Mouse (Mus musculus) heart, embryonic 12.5 days (tissue): ENCODE measurements around the gene Limd1. TPM values are rescaled to one million over a fixed set of nuclear protein-coding genes. Genes with fewer than 3 reads are reported as not detected.

ENCODE experiments used
- ATAC-seq: fragments of 200-750 bp; cut with Nextera tagmentation; 2 replicates; pipeline ENCODE4 v1.8.0; 2017; ENCODE audit warnings: moderate TSS enrichment, moderate library complexity; ENCODE audit not compliant: insufficient number of reproducible peaks, low FRiP score
- H3K27ac ChIP-seq: fragments of 300-500 bp; sonication (generic); 2 replicates; pipeline ENCODE4 v1.5.1; 2016; ENCODE audit warnings: mild to moderate bottlenecking, moderate library complexity; ENCODE audit not compliant: poor library complexity, severe bottlenecking
- H3K27me3 ChIP-seq: fragments of 300-500 bp; sonication (generic); replicated peaks from 2 replicates; pipeline ENCODE4 v1.6.1; 2016; ENCODE audit warnings: mild to moderate bottlenecking, moderate library complexity
- H3K36me3 ChIP-seq: fragments of 300-500 bp; sonication (generic); 2 replicates; pipeline ENCODE4 v1.6.1; 2016; ENCODE audit warnings: mild to moderate bottlenecking, moderate library complexity
- H3K4me1 ChIP-seq: fragments of 300-500 bp; sonication (generic); replicated peaks from 2 replicates; pipeline ENCODE4 v1.6.1; 2016; ENCODE audit warnings: mild to moderate bottlenecking
- H3K4me2 ChIP-seq: fragments of 300-500 bp; sonication (generic); 2 replicates; pipeline ENCODE4 v1.6.1; 2016; ENCODE audit warnings: mild to moderate bottlenecking, moderate library complexity
- H3K4me3 ChIP-seq: fragments of 300-500 bp; sonication (generic); 2 replicates; pipeline ENCODE4 v1.5.1; 2016; ENCODE audit warnings: mild to moderate bottlenecking
- H3K9ac ChIP-seq: fragments of 300-500 bp; sonication (generic); 2 replicates; pipeline ENCODE4 v1.6.1; 2016; ENCODE audit warnings: mild to moderate bottlenecking, moderate library complexity
- H3K9me3 ChIP-seq: fragments of 300-500 bp; sonication (generic); replicated peaks from 2 replicates; pipeline ENCODE4 v1.6.1; 2016; ENCODE audit warnings: mild to moderate bottlenecking, moderate library complexity
- WGBS: fragments of 180-500 bp; shearing (Covaris S2); methylation state at CpG from one replicate; pipeline ENCODE4 v1.1.7; 2016; 5-methylcytosine and 5-hydroxymethylcytosine counted together
- polyA plus RNA-seq: library from polyadenylated mRNA; unstranded; fragments of >200 nt; fragmentation: Nextera tagmentation; extraction: Ambion mirVana; gene quantifications from 2 replicates; pipeline ENCODE4 v1.2.1, GENCODE M21; 2016

The Limd1 gene
- polyA plus RNA-seq, 1 experiment from 2014 or later = 37.8 TPM

- Histone ChIP-seq H3K9me3 (no peaks in the 10 kb centered on the region), H3K4me1 (peaks cover 17% of the 10 kb centered on the region), H3K27me3 (no peaks in the 10 kb centered on the region), H3K9ac (no peak overlapping the region), H3K4me2 (peak overlapping the region; percentile 76), H3K36me3 (peaks cover 4% of the 10 kb centered on the region; the same call in 1 of the 2 replicates), H3K4me3 (peak overlapping the region; percentile 83), H3K27ac (no peak overlapping the region)
- ATAC-seq = no peak
Observed at GRCm38 (mm10) chr9:123531234-123531633, 52.7 kb downstream of the Limd1 start.

GRCm38 (mm10) chr9:123536613-123537012 is 58.1 kb downstream of the Limd1 start:
- no peak overlapping the region for H3K4me2 ChIP-seq
- no peaks in the 10 kb centered on the region for H3K27me3 ChIP-seq
- H3K9ac ChIP-seq = no peak overlapping the region
- H3K4me1 ChIP-seq = peaks cover 8% of the 10 kb centered on the region
- WGBS = 87% methylated on average over 2 of the region's 2 CpGs
- no peak overlapping the region for H3K27ac ChIP-seq
- no peaks in the 10 kb centered on the region for H3K9me3 ChIP-seq
- H3K4me3 ChIP-seq = no peak overlapping the region
- ATAC-seq = no peak
- H3K36me3 ChIP-seq = peaks cover 4% of the 10 kb centered on the region; the same call in 1 of the 2 replicates

GRCm38 (mm10) chr9:123538189-123538588 is 59.7 kb downstream of the Limd1 start:
- Histone ChIP-seq H3K9me3 (no peaks in the 10 kb centered on the region), H3K27me3 (no peaks in the 10 kb centered on the region), H3K4me1 (peaks cover 3% of the 10 kb centered on the region), H3K9ac (no peak overlapping the region), H3K4me2 (no peak overlapping the region), H3K27ac (no peak overlapping the region), H3K4me3 (no peak overlapping the region), H3K36me3 (peaks cover 8% of the 10 kb centered on the region; the same call in 1 of the 2 replicates)
- ATAC-seq = no peak
- WGBS = 72% methylated on average over 4 of the region's 4 CpGs

GRCm38 (mm10) chr9:123539093-123539492 is 60.6 kb downstream of the Limd1 start:
- Histone ChIP-seq H3K4me2 (no peak overlapping the region), H3K4me1 (peaks cover 3% of the 10 kb centered on the region), H3K9me3 (no peaks in the 10 kb centered on the region), H3K9ac (no peak overlapping the region), H3K36me3 (peaks cover 12% of the 10 kb centered on the region), H3K4me3 (no peak overlapping the region), H3K27me3 (no peaks in the 10 kb centered on the region), H3K27ac (no peak overlapping the region)
- ATAC-seq = no peak
- WGBS = 66% methylated on average over 1 of the region's 1 CpGs

GRCm38 (mm10) chr9:123539823-123540222 is 61.3 kb downstream of the Limd1 start:
- ATAC-seq = no peak
- no peak overlapping the region for H3K4me2 ChIP-seq
- WGBS = 90% methylated on average over 2 of the region's 2 CpGs
- peaks cover 12% of the 10 kb centered on the region for H3K36me3 ChIP-seq
- H3K27me3 ChIP-seq = no peaks in the 10 kb centered on the region
- no peak overlapping the region for H3K4me3 ChIP-seq
- no peak overlapping the region for H3K27ac ChIP-seq
- no peak overlapping the region for H3K9ac ChIP-seq
- H3K4me1 ChIP-seq = peaks cover 3% of the 10 kb centered on the region
- H3K9me3 ChIP-seq = no peaks in the 10 kb centered on the region

- H3K4me3 ChIP-seq = no peak overlapping the region
- ATAC-seq = no peak
- H3K4me2 ChIP-seq = no peak overlapping the region
- WGBS = 46% methylated on average over 3 of the region's 3 CpGs
- H3K4me1 ChIP-seq = peaks cover 7% of the 10 kb centered on the region; the same call in 1 of the 2 replicates
- H3K27me3 ChIP-seq = no peaks in the 10 kb centered on the region
- H3K9me3 ChIP-seq = no peaks in the 10 kb centered on the region
- 0 out of 2 replicates have a peak overlapping the region, but pooled peaks have one; percentile 32 for H3K9ac ChIP-seq
- peaks cover 80% of the 10 kb centered on the region for H3K36me3 ChIP-seq
- H3K27ac ChIP-seq = no peak overlapping the region
Observed at GRCm38 (mm10) chr9:123554599-123554998, 76.1 kb downstream of the Limd1 start.

Other genes starting within 250 kb of the Limd1 start
- gene Tmem158, start 217.9 kb upstream of the Limd1 start, polyA plus RNA-seq = 5.1 and 8.1 TPM in 2 replicates
- gene Lars2, start 111.8 kb upstream of the Limd1 start, polyA plus RNA-seq = 936 and 1,002 TPM in 2 replicates
- gene Sacm1l, start 51.1 kb downstream of the Limd1 start, polyA plus RNA-seq = 48.2 and 54.3 TPM in 2 replicates
- 0.09 and 0.18 TPM in 2 replicates for gene Slc6a20b, start 153.9 kb downstream of the Limd1 start, polyA plus RNA-seq
- 0.05 and 0.11 TPM in 2 replicates for gene Ccr9, start 199.7 kb downstream of the Limd1 start, polyA plus RNA-seq
- gene Slc6a20a, start 200.2 kb downstream of the Limd1 start, polyA plus RNA-seq = 0.09 TPM in 1 of 2 replicates, not detected in the other
- 33.7 and 35.1 TPM in 2 replicates for gene Lztfl1, start 239.0 kb downstream of the Limd1 start, polyA plus RNA-seq